Mouse (Mus musculus) thymus, postnatal 0 days (tissue): ENCODE measurements around the gene Ifih1. TPM values are rescaled to one million over a fixed set of nuclear protein-coding genes. Genes with fewer than 3 reads are reported as not detected.

Source experiments
- DNase-seq: peaks from one replicate; pipeline ENCODE4 v3.0.0-alpha.2; 2015; ENCODE audit warnings: low spot score
- polyA plus RNA-seq: library from polyadenylated mRNA; unstranded; fragments of >200 nt; fragmentation: Nextera tagmentation; extraction: Ambion mirVana; gene quantifications from 2 replicates; pipeline ENCODE4 v1.2.1, GENCODE M21; 2015

Ifih1 gene
- 10.7 and 11.4 TPM in 2 replicates for polyA plus RNA-seq

- DNase-seq: peak; percentile 64
These were observed at the start of gene Ifih1 for GRCm38 (mm10) chr2:62646014-62646645. Gene Ifih1 (minus strand): TSS chr2:62646255.

GRCm38 (mm10) chr2:62685934-62686333 is 39.9 kb upstream of the Ifih1 start:
- DNase-seq: no peak

GRCm38 (mm10) chr2:62684989-62685595 is 39.0 kb upstream of the Ifih1 start:
- DNase-seq: no peak

GRCm38 (mm10) chr2:62681667-62682066 is 35.6 kb upstream of the Ifih1 start:
- no peak for DNase-seq

- no peak for DNase-seq
These were observed 26.7 kb upstream of the Ifih1 start for GRCm38 (mm10) chr2:62672788-62673187.

GRCm38 (mm10) chr2:62670767-62671166 is 24.7 kb upstream of the Ifih1 start:
- no peak for DNase-seq

- DNase-seq: no peak
These were observed 24.2 kb upstream of the Ifih1 start for GRCm38 (mm10) chr2:62670301-62670700.

- no peak for DNase-seq
These were observed 23.8 kb upstream of the Ifih1 start for GRCm38 (mm10) chr2:62669848-62670247.

GRCm38 (mm10) chr2:62665536-62665935 is 19.5 kb upstream of the Ifih1 start:
- DNase-seq: no peak

GRCm38 (mm10) chr2:62664839-62665238 is 18.8 kb upstream of the Ifih1 start:
- no peak for DNase-seq

GRCm38 (mm10) chr2:62664135-62664670 is 18.1 kb upstream of the Ifih1 start, which contains the start of gene Gca:
Gene Gca (plus strand): TSS chr2:62664285.
- peak; percentile 76 for DNase-seq

GRCm38 (mm10) chr2:62662560-62662959 is 16.5 kb upstream of the Ifih1 start:
- no peak for DNase-seq

- DNase-seq: no peak
These were observed 14.5 kb upstream of the Ifih1 start for GRCm38 (mm10) chr2:62660565-62660964.

- DNase-seq: no peak
These were observed 10.0 kb upstream of the Ifih1 start for GRCm38 (mm10) chr2:62656072-62656471.

- DNase-seq: peak; percentile 67
These were observed 8.7 kb upstream of the Ifih1 start for GRCm38 (mm10) chr2:62654519-62655338.

GRCm38 (mm10) chr2:62652466-62652865 is 6.4 kb upstream of the Ifih1 start:
- no peak for DNase-seq

- DNase-seq: no peak
These were observed 5.8 kb upstream of the Ifih1 start for GRCm38 (mm10) chr2:62651890-62652289.

GRCm38 (mm10) chr2:62646671-62647289 is 725 bp upstream of the Ifih1 start:
- DNase-seq: no peak

GRCm38 (mm10) chr2:62645475-62645874 is 580 bp downstream of the Ifih1 start:
- DNase-seq: peak; percentile 27

GRCm38 (mm10) chr2:62644891-62645290 is 1.2 kb downstream of the Ifih1 start:
- no peak for DNase-seq
